Mouse (Mus musculus): Measurements from ENCODE around the gene Swi5. TPM values are rescaled to one million over a fixed set of nuclear protein-coding genes. Genes with fewer than 3 reads are reported as not detected.

The Swi5 gene
- polyA plus RNA-seq, 1 experiment from 2014 or later, result 404 TPM

DNA sequence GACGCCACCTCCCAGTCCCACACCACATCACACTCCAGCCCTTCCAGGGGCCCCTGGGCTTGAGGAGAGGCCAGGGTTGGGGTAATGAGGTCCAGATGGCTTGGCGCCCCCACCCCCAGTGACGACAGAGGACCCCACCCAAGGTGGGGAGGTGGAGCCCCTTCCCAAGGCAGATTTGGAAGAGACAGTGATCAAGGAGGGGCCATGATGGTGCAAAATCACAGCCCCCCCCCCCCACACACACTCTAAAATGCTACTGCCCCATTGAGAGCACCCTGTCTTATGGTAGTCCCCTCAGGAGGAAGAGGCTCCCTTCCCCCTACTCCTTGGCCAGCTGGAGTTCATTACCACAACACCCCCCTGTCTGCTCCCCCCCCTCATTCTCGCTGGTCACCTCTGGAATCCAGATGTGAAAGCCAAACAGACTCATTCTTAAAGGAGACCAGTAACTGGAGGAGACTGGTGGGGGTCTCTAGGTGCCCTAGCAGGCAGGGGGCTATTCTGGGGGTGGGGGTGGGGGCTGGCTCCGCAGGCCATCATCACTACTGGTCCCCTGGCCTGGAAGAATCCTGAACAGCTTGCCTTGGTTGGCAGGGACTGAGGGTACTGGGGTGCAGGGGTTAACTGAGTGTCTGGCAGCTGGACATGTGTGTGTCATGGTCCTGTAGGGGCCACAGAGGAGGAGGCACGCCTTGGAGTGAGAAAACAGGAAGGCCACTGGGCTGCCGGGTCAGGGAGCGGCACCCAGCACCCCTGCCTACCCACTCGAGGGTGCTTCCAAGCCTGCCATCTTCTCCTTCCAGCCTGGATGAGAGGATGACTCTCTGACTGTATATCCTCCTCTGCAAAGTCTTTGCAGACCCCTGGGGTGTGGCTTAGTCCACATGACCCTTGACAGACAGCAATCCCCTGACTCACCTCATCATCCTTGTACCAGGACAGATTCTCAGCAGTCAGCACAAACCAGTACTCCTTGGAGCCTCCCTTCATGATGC, 32.0 kb upstream of the Swi5 start:
- Histone ChIP-seq H3K9me3 (no peaks in the 10 kb centered on the region), H3K4me2 (no peak overlapping the region), H3K4me3 (no peak overlapping the region), H3K36me3 (replicated peaks) (peaks cover 11% of the 10 kb centered on the region; the same call in 1 of the 2 replicates), H3K27me3 (replicated peaks) (no peaks in the 10 kb centered on the region), H3K9ac (no peak overlapping the region), H3K27ac (no peak overlapping the region), H3K4me1 (peaks cover 41% of the 10 kb centered on the region)
- no peak for ATAC-seq (replicated peaks)
- 57% methylated on average over 9 of the region's 9 CpGs for WGBS

DNA sequence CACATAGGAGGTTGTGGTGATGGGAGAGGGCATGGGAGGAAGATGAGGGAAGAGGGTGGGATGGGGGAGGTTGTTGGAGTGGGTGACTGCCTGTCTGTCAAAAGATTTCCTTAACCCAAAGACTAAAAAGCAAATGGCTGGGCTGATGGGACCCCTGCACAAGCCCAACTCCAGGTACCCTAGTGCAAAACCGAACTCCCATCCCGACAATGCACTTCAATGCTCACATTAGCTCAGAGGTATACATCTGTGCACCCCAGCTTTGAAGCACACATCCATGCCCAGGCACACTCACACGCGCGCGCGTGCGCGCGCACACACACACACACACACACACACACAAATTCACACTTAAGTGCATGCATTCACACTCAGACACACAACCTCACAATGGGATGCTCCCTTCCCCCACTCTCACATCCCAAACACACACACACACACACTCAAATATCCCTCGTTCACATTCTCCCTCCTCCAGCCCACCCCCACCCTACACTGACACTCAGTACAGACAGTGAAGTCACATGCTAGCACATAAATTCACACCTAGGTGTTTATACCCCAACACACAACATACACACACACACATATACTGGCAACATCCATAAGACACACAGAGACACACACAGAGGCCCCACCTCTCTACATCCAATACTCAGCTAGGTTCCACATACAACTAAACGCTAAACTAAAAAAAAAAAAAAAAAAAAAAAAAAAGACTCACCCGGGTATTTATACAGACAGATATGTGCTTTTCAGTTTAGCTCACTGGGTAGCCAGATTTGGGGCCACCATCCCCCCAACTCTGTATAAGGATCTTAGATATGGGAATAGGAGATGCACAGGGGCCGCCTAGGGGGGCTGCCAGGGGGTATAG, 31.1 kb upstream of the Swi5 start:
- H3K4me2 ChIP-seq, result peak overlapping the region; percentile 17; the same call in 1 of the 2 replicates
- no peaks in the 10 kb centered on the region for H3K9me3 ChIP-seq
- H3K4me3 ChIP-seq, result no peak overlapping the region
- ATAC-seq (replicated peaks), result no peak
- WGBS, result 79% methylated on average over 14 of the region's 14 CpGs
- no peak overlapping the region for H3K9ac ChIP-seq
- peaks cover 41% of the 10 kb centered on the region for H3K4me1 ChIP-seq
- no peaks in the 10 kb centered on the region for H3K27me3 ChIP-seq (replicated peaks)
- no peak overlapping the region for H3K27ac ChIP-seq
- H3K36me3 ChIP-seq (replicated peaks), result peaks cover 15% of the 10 kb centered on the region

- no peaks in the 10 kb centered on the region for H3K27me3 ChIP-seq (replicated peaks)
- H3K36me3 ChIP-seq (replicated peaks), result peaks cover 15% of the 10 kb centered on the region
- no peak overlapping the region for H3K27ac ChIP-seq
- peak overlapping the region; percentile 17 for H3K4me2 ChIP-seq
- no peak for ATAC-seq (replicated peaks)
- peaks cover 32% of the 10 kb centered on the region for H3K4me1 ChIP-seq
- 9% methylated on average over 19 of the region's 19 CpGs for WGBS
- H3K9ac ChIP-seq, result no peak overlapping the region
- no peaks in the 10 kb centered on the region for H3K9me3 ChIP-seq
- H3K4me3 ChIP-seq, result no peak overlapping the region
Observed at GRCm38 (mm10) chr2:32317791-32318417, 30.0 kb upstream of the Swi5 start.

DNA sequence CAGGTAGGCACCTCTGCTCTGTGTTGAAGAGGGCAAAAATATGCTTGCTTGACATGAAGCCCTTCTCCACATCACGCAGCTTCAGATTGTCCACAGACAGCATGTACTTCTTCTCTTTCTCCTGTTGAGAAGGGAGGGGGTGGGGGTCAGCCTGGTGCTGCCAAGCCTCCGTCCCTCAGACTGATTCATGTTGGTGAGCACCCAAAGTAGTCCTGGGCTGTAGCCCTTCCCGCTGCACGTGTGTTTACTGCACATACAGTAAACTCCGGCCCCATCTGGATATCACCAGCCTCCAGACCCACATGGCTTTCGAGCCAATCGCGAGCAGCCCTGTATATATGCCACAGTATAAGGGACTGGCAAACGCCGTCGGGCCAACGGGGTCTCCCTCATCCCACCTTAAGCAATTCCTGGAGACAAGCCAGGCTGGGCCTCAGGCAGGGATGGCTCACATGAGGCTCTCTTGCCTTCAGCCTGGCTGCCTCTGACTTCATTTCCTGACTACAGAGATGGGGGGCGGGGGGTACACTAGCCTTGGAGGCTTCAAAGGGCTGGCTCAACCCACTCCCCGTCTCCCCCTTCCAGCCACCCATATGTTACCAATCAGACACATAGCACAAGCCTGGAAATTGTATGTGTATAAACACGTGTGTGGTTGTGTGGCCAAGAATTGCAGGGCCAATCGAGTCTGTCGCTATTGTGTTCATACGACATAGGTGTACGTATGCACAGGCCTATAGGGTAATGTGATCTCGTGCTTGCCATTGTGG, 29.2 kb upstream of the Swi5 start:
- ATAC-seq (replicated peaks), result no peak
- 72% methylated on average over 20 of the region's 20 CpGs for WGBS
- no peak overlapping the region for H3K4me3 ChIP-seq
- H3K27me3 ChIP-seq (replicated peaks), result no peaks in the 10 kb centered on the region
- peaks cover 15% of the 10 kb centered on the region for H3K36me3 ChIP-seq (replicated peaks)
- no peak overlapping the region for H3K4me2 ChIP-seq
- H3K4me1 ChIP-seq, result peaks cover 25% of the 10 kb centered on the region
- H3K9ac ChIP-seq, result no peak overlapping the region
- no peaks in the 10 kb centered on the region for H3K9me3 ChIP-seq
- H3K27ac ChIP-seq, result no peak overlapping the region

GRCm38 (mm10) chr2:32315751-32316150, 27.9 kb upstream of the Swi5 start:
- no peaks in the 10 kb centered on the region for H3K9me3 ChIP-seq
- H3K4me2 ChIP-seq, result no peak overlapping the region
- no peak overlapping the region for H3K9ac ChIP-seq
- peaks cover 29% of the 10 kb centered on the region for H3K4me1 ChIP-seq
- H3K27me3 ChIP-seq (replicated peaks), result no peaks in the 10 kb centered on the region
- ATAC-seq (replicated peaks), result no peak
- H3K4me3 ChIP-seq, result no peak overlapping the region
- no peak overlapping the region for H3K27ac ChIP-seq
- H3K36me3 ChIP-seq (replicated peaks), result peaks cover 15% of the 10 kb centered on the region
- 21% methylated on average over 8 of the region's 8 CpGs for WGBS

GRCm38 (mm10) chr2:32314831-32315230, 27.0 kb upstream of the Swi5 start:
- Histone ChIP-seq H3K4me3 (no peak overlapping the region), H3K27ac (no peak overlapping the region), H3K9ac (no peak overlapping the region), H3K4me2 (no peak overlapping the region), H3K9me3 (no peaks in the 10 kb centered on the region), H3K36me3 (replicated peaks) (peaks cover 15% of the 10 kb centered on the region; the same call in 1 of the 2 replicates), H3K27me3 (replicated peaks) (no peaks in the 10 kb centered on the region), H3K4me1 (peaks cover 29% of the 10 kb centered on the region)
- 93% methylated on average over 14 of the region's 14 CpGs for WGBS
- ATAC-seq (replicated peaks), result no peak

- H3K9me3 ChIP-seq, result no peaks in the 10 kb centered on the region
- H3K4me1 ChIP-seq, result peaks cover 13% of the 10 kb centered on the region
- H3K27ac ChIP-seq, result 0 out of 2 replicates have a peak overlapping the region, but pooled peaks have one; percentile 1
- H3K9ac ChIP-seq, result peak overlapping the region; percentile 56; the same call in 1 of the 2 replicates
- H3K4me3 ChIP-seq, result peak overlapping the region; percentile 40
- peaks cover 23% of the 10 kb centered on the region; the same call in 1 of the 2 replicates for H3K36me3 ChIP-seq (replicated peaks)
- H3K4me2 ChIP-seq, result peak overlapping the region; percentile 75
- WGBS, result 3% methylated on average over 51 of the region's 56 CpGs
- H3K27me3 ChIP-seq (replicated peaks), result no peaks in the 10 kb centered on the region
- ATAC-seq (replicated peaks), result peak; percentile 44
Observed at GRCm38 (mm10) chr2:32312318-32312964, 24.6 kb upstream of the Swi5 start.

- Histone ChIP-seq H3K27me3 (replicated peaks) (no peaks in the 10 kb centered on the region), H3K9ac (peak overlapping the region; percentile 56; the same call in 1 of the 2 replicates), H3K4me2 (peak overlapping the region; percentile 75), H3K9me3 (no peaks in the 10 kb centered on the region), H3K4me3 (peak overlapping the region; percentile 40), H3K36me3 (replicated peaks) (peaks cover 24% of the 10 kb centered on the region; the same call in 1 of the 2 replicates), H3K27ac (no peak overlapping the region), H3K4me1 (peaks cover 10% of the 10 kb centered on the region)
- ATAC-seq (replicated peaks), result no peak
- 13% methylated on average over 36 of the region's 42 CpGs for WGBS
Observed at GRCm38 (mm10) chr2:32311443-32312317, 23.8 kb upstream of the Swi5 start.

DNA sequence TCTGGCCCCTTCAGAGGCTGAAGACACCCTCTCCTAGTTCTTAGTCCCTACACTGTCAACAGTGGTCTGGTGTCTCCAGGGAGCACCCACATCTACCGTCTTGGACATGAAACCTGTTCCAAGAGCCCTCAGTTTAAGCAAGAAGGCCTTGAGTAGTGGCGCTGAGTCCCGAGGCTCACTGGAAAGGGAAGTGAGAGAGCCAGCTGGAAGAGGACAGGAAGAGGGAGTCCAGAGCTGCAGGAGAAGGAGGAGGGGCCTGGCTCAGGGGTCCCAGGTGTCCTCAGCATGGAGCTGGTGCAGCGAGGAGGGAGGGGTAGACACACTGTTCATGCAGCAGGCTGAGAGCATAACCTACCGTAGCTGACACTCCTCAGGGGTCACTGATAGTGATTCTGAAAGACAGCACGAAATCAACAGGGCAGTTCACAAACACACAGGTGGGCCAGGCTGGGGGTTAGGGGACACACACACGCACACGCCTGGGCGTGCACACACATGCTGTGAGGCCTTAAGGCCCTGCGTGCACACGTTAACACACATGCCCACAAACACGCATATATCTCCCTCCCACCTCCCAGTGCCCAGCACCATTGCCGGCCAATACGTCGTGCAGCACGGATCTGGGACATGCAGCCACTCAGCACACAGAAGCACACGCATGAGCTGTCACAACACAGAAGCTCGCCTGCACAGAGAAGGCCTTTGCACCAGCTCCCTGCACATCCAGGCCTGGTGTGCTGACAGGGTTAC, 22.4 kb upstream of the Swi5 start:
- Histone ChIP-seq H3K27me3 (replicated peaks) (no peaks in the 10 kb centered on the region), H3K9ac (no peak overlapping the region), H3K27ac (no peak overlapping the region), H3K4me2 (no peak overlapping the region), H3K4me3 (no peak overlapping the region), H3K4me1 (peaks cover 10% of the 10 kb centered on the region), H3K9me3 (no peaks in the 10 kb centered on the region), H3K36me3 (replicated peaks) (peaks cover 22% of the 10 kb centered on the region; the same call in 1 of the 2 replicates)
- ATAC-seq (replicated peaks), result no peak
- WGBS, result 86% methylated on average over 18 of the region's 18 CpGs
